Comparison of ENCODE assay signal across 31 mouse cellular contexts in genomic region chr3:110979301-110979700, GRCm38 (mm10).
"Had no signal": no experiment of that assay in that cellular context is flagged by ENCODE, and none has a peak within 500 bp of the region (broad histone marks: within the 10 kb centered on the region; RNA-seq: fewer than 3 reads in every experiment).

No protein-coding gene starts in this region.

- H3K4me3 ChIP-seq: limb, embryonic 10.5 days; limb, embryonic 12.5 days; limb, embryonic 13.5 days; limb, embryonic 15.5 days; liver, embryonic 12.5 days; liver, embryonic 13.5 days; liver, embryonic 15.5 days; lung, embryonic 15.5 days; megakaryocyte, embryonic 14.5 days; midbrain, embryonic 10.5 days; midbrain, embryonic 12.5 days; midbrain, embryonic 13.5 days; midbrain, embryonic 15.5 days; myocyte had no signal

- DNase-seq: left cerebral cortex, postnatal 4 days; liver; liver, embryonic 13.5 days; liver, postnatal 0 days; lung, adult 18-20 months; lung, adult 2 months; lung, embryonic 14.5 days; lung, postnatal 10 days; lung, postnatal 14 days; lung, postnatal 36 days; lung, postnatal 4 days; midbrain, embryonic 14.5 days had no signal

- H3K27me3 ChIP-seq: limb, embryonic 12.5 days; limb, embryonic 13.5 days; limb, embryonic 15.5 days; liver, embryonic 12.5 days; liver, embryonic 13.5 days; liver, embryonic 15.5 days; lung, embryonic 15.5 days; megakaryocyte, embryonic 14.5 days; midbrain, embryonic 12.5 days; midbrain, embryonic 13.5 days; midbrain, embryonic 15.5 days had no signal

- H3K9ac ChIP-seq: limb, embryonic 12.5 days; limb, embryonic 13.5 days; limb, embryonic 15.5 days; liver, embryonic 12.5 days; liver, embryonic 13.5 days; liver, embryonic 14.5 days; liver, embryonic 15.5 days; liver, postnatal 0 days; lung, embryonic 14.5 days; lung, embryonic 15.5 days; midbrain, embryonic 12.5 days; midbrain, embryonic 13.5 days; midbrain, embryonic 15.5 days had no signal

- H3K27ac ChIP-seq: limb, embryonic 10.5 days; limb, embryonic 12.5 days; limb, embryonic 13.5 days; limb, embryonic 15.5 days; liver, embryonic 12.5 days; liver, embryonic 13.5 days; liver, embryonic 14.5 days; liver, embryonic 15.5 days; lung, embryonic 15.5 days; macrophage; midbrain, embryonic 10.5 days; midbrain, embryonic 12.5 days; midbrain, embryonic 13.5 days; midbrain, embryonic 15.5 days had no signal

- H3K4me1 ChIP-seq: limb, embryonic 10.5 days; limb, embryonic 12.5 days; limb, embryonic 13.5 days; limb, embryonic 15.5 days; liver, embryonic 12.5 days; liver, embryonic 13.5 days; liver, embryonic 15.5 days; lung, embryonic 15.5 days; megakaryocyte, embryonic 14.5 days; midbrain, embryonic 10.5 days; midbrain, embryonic 12.5 days; midbrain, embryonic 13.5 days; midbrain, embryonic 15.5 days had no signal

- H3K36me3 ChIP-seq: limb, embryonic 10.5 days; limb, embryonic 12.5 days; limb, embryonic 13.5 days; limb, embryonic 15.5 days; liver, embryonic 12.5 days; liver, embryonic 13.5 days; liver, embryonic 15.5 days; lung, embryonic 15.5 days; midbrain, embryonic 10.5 days; midbrain, embryonic 12.5 days; midbrain, embryonic 13.5 days; midbrain, embryonic 15.5 days had no signal

- ATAC-seq: liver, embryonic 12.5 days; liver, postnatal 0 days; lung, postnatal 0 days; midbrain, embryonic 13.5 days; midbrain, embryonic 15.5 days; midbrain, embryonic 16.5 days had no signal

- H3K4me2 ChIP-seq: limb, embryonic 12.5 days; limb, embryonic 13.5 days; limb, embryonic 15.5 days; liver, embryonic 11.5 days; liver, embryonic 12.5 days; liver, embryonic 13.5 days; liver, embryonic 15.5 days; lung, embryonic 14.5 days; lung, embryonic 15.5 days; midbrain, embryonic 11.5 days; midbrain, embryonic 12.5 days; midbrain, embryonic 13.5 days; midbrain, embryonic 15.5 days had no signal

- H3K9me3 ChIP-seq: limb, embryonic 10.5 days; limb, embryonic 12.5 days; limb, embryonic 13.5 days; limb, embryonic 15.5 days; liver, embryonic 12.5 days; liver, embryonic 13.5 days; liver, embryonic 15.5 days; lung, embryonic 15.5 days; midbrain, embryonic 10.5 days; midbrain, embryonic 12.5 days; midbrain, embryonic 13.5 days; midbrain, embryonic 15.5 days had no signal
